Mouse (Mus musculus): ENCODE results near the gene Ccnb1. TPM values are rescaled to one million over a fixed set of nuclear protein-coding genes. Genes with fewer than 3 reads are reported as not detected.
"Not testable (repeated sequence)": the region's sequence is repeated elsewhere in the genome, so short reads cannot be mapped to it uniquely, and the experiment has no call there.

The Ccnb1 gene
- polyA plus RNA-seq, 1 experiment from 2014 or later = 186 TPM

DNA sequence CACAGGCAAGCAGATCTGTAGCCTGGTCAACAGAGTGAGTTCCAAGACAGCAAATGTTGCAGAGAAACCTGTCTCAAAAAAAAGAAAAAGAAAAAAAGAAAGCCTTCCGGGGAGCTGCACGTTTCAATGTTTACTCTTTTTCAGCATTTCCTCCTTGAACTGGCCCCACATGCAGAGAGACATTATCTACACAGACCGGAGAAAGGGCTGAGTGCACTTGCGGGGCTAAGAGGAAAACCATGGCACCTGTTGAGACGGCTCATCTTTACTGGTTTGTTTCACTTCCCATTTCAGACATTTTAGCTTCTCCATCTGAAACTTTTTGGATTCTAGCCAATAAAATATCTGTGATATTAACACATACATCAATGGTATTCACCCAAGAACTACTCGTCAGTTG is 37.9 kb upstream of the Ccnb1 start:
- no peaks in the 10 kb centered on the region for H3K27me3 ChIP-seq (ENCODE audit: control insufficient read depth, insufficient read depth, low read depth, low read length)
- H3K4me1 ChIP-seq (ENCODE audit: control insufficient read depth, low read depth, low read length) = no peaks in the 10 kb centered on the region
- H3K27ac ChIP-seq (ENCODE audit: low read length) = no peak overlapping the region
- H3K36me3 ChIP-seq (ENCODE audit: control insufficient read depth, insufficient read depth) = peaks cover 29% of the 10 kb centered on the region
- no peak overlapping the region for H3K9ac ChIP-seq (ENCODE audit: low read depth, low read length)
- WGBS (ENCODE audit: insufficient replicate concordance) = 45% methylated on average over 6 of the region's 6 CpGs
- H3K4me2 ChIP-seq (ENCODE audit: low read depth, low read length) = no peak overlapping the region
- H3K4me3 ChIP-seq (ENCODE audit: low read depth, low read length) = no peak overlapping the region
- no peaks in the 10 kb centered on the region for H3K9me3 ChIP-seq (replicated peaks; ENCODE audit: control insufficient read depth, low read length)
- ATAC-seq (ENCODE audit: low read depth) = no peak

- no peak for ATAC-seq (ENCODE audit: low read depth)
- Histone ChIP-seq H3K4me3 (ENCODE audit: low read depth, low read length) (no peak overlapping the region), H3K27me3 (ENCODE audit: control insufficient read depth, insufficient read depth, low read depth, low read length) (no peaks in the 10 kb centered on the region), H3K9me3 (replicated peaks; ENCODE audit: control insufficient read depth, low read length) (no peaks in the 10 kb centered on the region), H3K9ac (ENCODE audit: low read depth, low read length) (no peak overlapping the region), H3K36me3 (ENCODE audit: control insufficient read depth, insufficient read depth) (peaks cover 31% of the 10 kb centered on the region), H3K4me1 (ENCODE audit: control insufficient read depth, low read depth, low read length) (no peaks in the 10 kb centered on the region), H3K27ac (ENCODE audit: low read length) (no peak overlapping the region), H3K4me2 (ENCODE audit: low read depth, low read length) (no peak overlapping the region)
- WGBS (ENCODE audit: insufficient replicate concordance) = 82% methylated on average over 3 of the region's 3 CpGs
Measured at GRCm38 (mm10) chr13:100823863-100824262, 37.5 kb upstream of the Ccnb1 start.

DNA sequence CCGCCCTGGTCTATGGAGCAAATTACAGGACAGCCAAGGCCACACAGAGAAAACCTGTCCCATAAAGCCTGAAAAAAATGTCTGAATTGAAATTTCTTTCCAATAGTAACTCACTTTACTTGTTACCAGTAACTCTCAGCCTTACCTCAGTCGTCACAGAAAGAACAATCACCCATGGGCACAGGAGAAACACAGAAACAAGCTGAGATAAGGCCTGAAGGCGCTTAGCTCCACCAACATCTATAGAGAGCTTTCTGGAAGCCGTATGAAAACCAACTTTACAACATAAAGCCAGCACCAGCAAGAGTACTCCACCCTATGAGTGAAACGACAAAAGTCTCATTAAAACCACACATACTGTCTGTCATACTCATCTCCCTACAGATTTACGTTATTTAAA is 28.1 kb upstream of the Ccnb1 start:
- Histone ChIP-seq H3K9ac (ENCODE audit: low read depth, low read length) (no peak overlapping the region), H3K4me3 (ENCODE audit: low read depth, low read length) (no peak overlapping the region), H3K4me1 (ENCODE audit: control insufficient read depth, low read depth, low read length) (no peaks in the 10 kb centered on the region), H3K4me2 (ENCODE audit: low read depth, low read length) (no peak overlapping the region), H3K9me3 (replicated peaks; ENCODE audit: control insufficient read depth, low read length) (no peaks in the 10 kb centered on the region), H3K27me3 (ENCODE audit: control insufficient read depth, insufficient read depth, low read depth, low read length) (no peaks in the 10 kb centered on the region), H3K27ac (ENCODE audit: low read length) (no peak overlapping the region), H3K36me3 (ENCODE audit: control insufficient read depth, insufficient read depth) (peaks cover 42% of the 10 kb centered on the region)
- 74% methylated on average over 6 of the region's 6 CpGs for WGBS (ENCODE audit: insufficient replicate concordance)
- no peak for ATAC-seq (ENCODE audit: low read depth)

GRCm38 (mm10) chr13:100805776-100806175 is 19.4 kb upstream of the Ccnb1 start:
- Histone ChIP-seq H3K4me3 (ENCODE audit: low read depth, low read length) (no peak overlapping the region), H3K4me2 (ENCODE audit: low read depth, low read length) (no peak overlapping the region), H3K4me1 (ENCODE audit: control insufficient read depth, low read depth, low read length) (no peaks in the 10 kb centered on the region), H3K36me3 (ENCODE audit: control insufficient read depth, insufficient read depth) (peaks cover 46% of the 10 kb centered on the region), H3K27ac (ENCODE audit: low read length) (no peak overlapping the region), H3K9ac (ENCODE audit: low read depth, low read length) (no peak overlapping the region), H3K9me3 (replicated peaks; ENCODE audit: control insufficient read depth, low read length) (no peaks in the 10 kb centered on the region), H3K27me3 (ENCODE audit: control insufficient read depth, insufficient read depth, low read depth, low read length) (no peaks in the 10 kb centered on the region)
- WGBS (ENCODE audit: insufficient replicate concordance) = 82% methylated on average over 3 of the region's 3 CpGs
- ATAC-seq (ENCODE audit: low read depth) = no peak

DNA sequence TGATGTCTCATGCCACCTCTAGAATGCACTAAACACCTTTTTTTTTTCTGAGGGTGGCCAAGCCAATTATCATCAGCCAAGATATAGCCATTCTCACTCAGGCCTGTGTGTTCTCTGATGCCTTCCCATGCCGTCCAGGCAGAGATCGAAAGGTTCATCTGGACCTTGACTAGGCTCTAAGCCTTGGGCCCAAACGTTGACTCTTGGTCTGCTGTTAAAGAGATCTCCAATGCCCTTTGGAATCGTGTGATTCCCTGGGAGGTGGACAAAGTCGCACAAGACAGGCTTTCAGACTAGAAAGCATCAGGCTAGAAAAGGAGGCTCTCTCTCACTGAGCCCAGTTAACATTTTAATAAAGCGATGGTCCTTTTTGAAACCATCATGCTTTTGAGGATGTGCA is 10.8 kb upstream of the Ccnb1 start:
- 77% methylated on average over 6 of the region's 6 CpGs for WGBS (ENCODE audit: insufficient replicate concordance)
- Histone ChIP-seq H3K4me3 (ENCODE audit: low read depth, low read length) (no peak overlapping the region), H3K27me3 (ENCODE audit: control insufficient read depth, insufficient read depth, low read depth, low read length) (no peaks in the 10 kb centered on the region), H3K36me3 (ENCODE audit: control insufficient read depth, insufficient read depth) (no peaks in the 10 kb centered on the region), H3K9ac (ENCODE audit: low read depth, low read length) (no peak overlapping the region), H3K4me2 (ENCODE audit: low read depth, low read length) (no peak overlapping the region), H3K27ac (ENCODE audit: low read length) (no peak overlapping the region), H3K9me3 (replicated peaks; ENCODE audit: control insufficient read depth, low read length) (no peaks in the 10 kb centered on the region), H3K4me1 (ENCODE audit: control insufficient read depth, low read depth, low read length) (no peaks in the 10 kb centered on the region)
- ATAC-seq (ENCODE audit: low read depth) = no peak

GRCm38 (mm10) chr13:100789083-100789482 is 2.7 kb upstream of the Ccnb1 start:
- H3K9me3 ChIP-seq (replicated peaks; ENCODE audit: control insufficient read depth, low read length) = no peaks in the 10 kb centered on the region
- H3K27me3 ChIP-seq (ENCODE audit: control insufficient read depth, insufficient read depth, low read depth, low read length) = no peaks in the 10 kb centered on the region
- H3K4me1 ChIP-seq (ENCODE audit: control insufficient read depth, low read depth, low read length) = peaks cover 18% of the 10 kb centered on the region
- whole genome bisulfite sequencing (ENCODE audit: insufficient replicate concordance) = 82% methylated on average over 3 of the region's 3 CpGs
- H3K36me3 ChIP-seq (ENCODE audit: control insufficient read depth, insufficient read depth) = peaks cover 11% of the 10 kb centered on the region
- no peak for ATAC-seq (ENCODE audit: low read depth)
- H3K9ac ChIP-seq (ENCODE audit: low read depth, low read length) = no peak overlapping the region
- no peak overlapping the region for H3K4me3 ChIP-seq (ENCODE audit: low read depth, low read length)
- H3K27ac ChIP-seq (ENCODE audit: low read length) = no peak overlapping the region
- no peak overlapping the region for H3K4me2 ChIP-seq (ENCODE audit: low read depth, low read length)

- not testable (repeated sequence) for H3K4me3 ChIP-seq (ENCODE audit: low read depth, low read length); H3K9ac ChIP-seq (ENCODE audit: low read depth, low read length); ATAC-seq (ENCODE audit: low read depth); H3K9me3 ChIP-seq (replicated peaks; ENCODE audit: control insufficient read depth, low read length); H3K27ac ChIP-seq (ENCODE audit: low read length); H3K27me3 ChIP-seq (ENCODE audit: control insufficient read depth, insufficient read depth, low read depth, low read length); H3K4me2 ChIP-seq (ENCODE audit: low read depth, low read length)
- H3K36me3 ChIP-seq (ENCODE audit: control insufficient read depth, insufficient read depth) = peaks cover 22% of the 10 kb centered on the region
- H3K4me1 ChIP-seq (ENCODE audit: control insufficient read depth, low read depth, low read length) = peaks cover 27% of the 10 kb centered on the region
- WGBS (ENCODE audit: insufficient replicate concordance) = 85% methylated on average over 12 of the region's 14 CpGs
Measured at GRCm38 (mm10) chr13:100788057-100788456, 1.7 kb upstream of the Ccnb1 start.

- 81% methylated on average over 6 of the region's 6 CpGs for WGBS (ENCODE audit: insufficient replicate concordance)
- Histone ChIP-seq H3K36me3 (ENCODE audit: control insufficient read depth, insufficient read depth) (peaks cover 27% of the 10 kb centered on the region), H3K4me3 (ENCODE audit: low read depth, low read length) (no peak overlapping the region), H3K27me3 (ENCODE audit: control insufficient read depth, insufficient read depth, low read depth, low read length) (no peaks in the 10 kb centered on the region), H3K9ac (ENCODE audit: low read depth, low read length) (no peak overlapping the region), H3K4me1 (ENCODE audit: control insufficient read depth, low read depth, low read length) (peaks cover 32% of the 10 kb centered on the region), H3K4me2 (ENCODE audit: low read depth, low read length) (no peak overlapping the region), H3K9me3 (replicated peaks; ENCODE audit: control insufficient read depth, low read length) (no peaks in the 10 kb centered on the region), H3K27ac (ENCODE audit: low read length) (no peak overlapping the region)
- no peak for ATAC-seq (ENCODE audit: low read depth)
Measured at GRCm38 (mm10) chr13:100787316-100788010, 1.1 kb upstream of the Ccnb1 start.

DNA sequence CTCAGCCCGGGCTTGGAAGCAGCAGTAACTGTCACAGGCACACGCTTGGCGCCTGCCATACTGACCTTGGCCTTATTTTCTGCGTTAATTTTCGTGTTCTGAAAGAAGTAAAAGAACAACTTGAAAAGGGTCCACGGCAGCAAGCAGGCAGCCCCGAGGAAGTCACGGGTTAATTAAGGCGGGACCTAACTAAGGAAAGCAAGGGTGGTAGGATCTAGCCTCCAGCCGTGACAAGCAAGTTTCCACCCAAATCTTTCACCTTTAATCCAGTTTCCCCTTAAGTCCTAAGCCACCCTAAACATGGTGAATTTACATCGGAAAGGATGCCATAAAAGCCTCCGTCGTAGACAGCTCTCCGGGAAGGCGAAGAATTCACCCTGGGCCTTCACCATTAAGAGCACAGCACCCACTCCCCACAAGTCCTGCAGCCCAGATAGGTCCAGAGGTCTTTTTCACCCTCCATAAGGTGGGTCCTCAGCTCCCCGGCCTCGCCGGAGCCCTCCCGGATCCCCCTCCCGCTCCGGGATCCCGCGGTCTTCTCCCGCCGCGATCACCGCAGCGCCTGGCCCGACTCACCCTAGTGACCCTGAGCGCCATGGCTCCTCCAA is 460 bp downstream of the Ccnb1 start:
- H3K27ac ChIP-seq (ENCODE audit: low read length) = peak overlapping the region; percentile 93
- ATAC-seq (ENCODE audit: low read depth) = peak; percentile 30
- peaks cover 43% of the 10 kb centered on the region for H3K36me3 ChIP-seq (ENCODE audit: control insufficient read depth, insufficient read depth)
- H3K4me3 ChIP-seq (ENCODE audit: low read depth, low read length) = peak overlapping the region; percentile 100
- peak overlapping the region; percentile 97 for H3K9ac ChIP-seq (ENCODE audit: low read depth, low read length)
- H3K4me2 ChIP-seq (ENCODE audit: low read depth, low read length) = peak overlapping the region; percentile 69
- peaks cover 35% of the 10 kb centered on the region for H3K4me1 ChIP-seq (ENCODE audit: control insufficient read depth, low read depth, low read length)
- no peaks in the 10 kb centered on the region for H3K9me3 ChIP-seq (replicated peaks; ENCODE audit: control insufficient read depth, low read length)
- H3K27me3 ChIP-seq (ENCODE audit: control insufficient read depth, insufficient read depth, low read depth, low read length) = no peaks in the 10 kb centered on the region
- under 1% methylated on average over 30 of the region's 30 CpGs for WGBS (ENCODE audit: insufficient replicate concordance)

All from liver, embryonic 16.5 days (tissue).